Mouse (Mus musculus) CD4-positive naive resting alpha-beta T cell, adult 57 days (primary cell): ENCODE data around the gene Tab3. TPM values are rescaled to one million over a fixed set of nuclear protein-coding genes. Genes with fewer than 3 reads are reported as not detected.

ENCODE experiments used
- total RNA-seq: library from RNA; stranded (reverse); gene quantifications from one replicate; pipeline ENCODE4 v1.2.4, GENCODE M21; 2023

Gene Tab3
- total RNA-seq: 17.1 TPM

GRCm38 (mm10) chrX:85573532-85574181, at the start of gene Tab3:
Gene Tab3 (plus strand): TSS chrX:85574022.

Other genes starting within 250 kb of the Tab3 start
- gene Gk, start 202.8 kb downstream of the Tab3 start, total RNA-seq: 3.5 TPM